Mouse (Mus musculus): ENCODE results near the gene Olfr411. TPM values are rescaled to one million over a fixed set of nuclear protein-coding genes. Genes with fewer than 3 reads are reported as not detected.

Olfr411 gene
- not detected in 2 replicates for polyA plus RNA-seq (2016; fragmentation: Nextera tagmentation; extraction: Ambion mirVana)

DNA sequence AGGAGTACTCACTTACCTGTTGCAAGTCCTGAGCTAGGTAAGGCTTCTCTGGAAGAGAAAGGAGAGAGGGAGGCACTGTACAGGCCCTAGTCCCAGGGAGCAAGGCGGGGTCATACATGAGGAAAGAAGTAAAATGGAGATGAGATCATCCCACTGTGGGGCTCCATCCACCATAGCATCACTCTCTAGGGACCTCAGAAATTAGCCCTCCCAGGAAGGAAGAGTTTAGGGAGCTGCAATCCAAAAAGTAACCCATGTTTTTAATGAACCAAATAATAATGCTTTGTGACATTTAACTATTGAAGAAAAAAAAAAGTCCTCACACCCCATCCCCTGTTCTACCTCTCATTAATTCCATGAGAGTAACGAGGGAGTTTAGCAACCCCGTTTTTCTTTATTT, at the start of gene Olfr411:
TSS of gene Olfr411 (minus strand) at position 101 of the 400 bp plus-strand sequence.
- H3K4me2 ChIP-seq: no peak within 1 kb of the TSS
- no peak within 1 kb of the TSS for H3K9ac ChIP-seq
- no peaks in the 10 kb centered on the region for H3K9me3 ChIP-seq (replicated peaks)
- no peaks in the 10 kb centered on the region for H3K27me3 ChIP-seq (replicated peaks)
- no peak within 1 kb of the TSS for H3K4me3 ChIP-seq
- no peak within 1 kb of the TSS for H3K27ac ChIP-seq (ENCODE audit: poor library complexity, severe bottlenecking)
- no peaks in the 10 kb centered on the region for H3K36me3 ChIP-seq
- no peaks in the 10 kb centered on the region for H3K4me1 ChIP-seq (replicated peaks)
- no peak for ATAC-seq (ENCODE audit: insufficient number of reproducible peaks, low FRiP score)
- WGBS: 76% methylated on average over 3 of the region's 3 CpGs

DNA sequence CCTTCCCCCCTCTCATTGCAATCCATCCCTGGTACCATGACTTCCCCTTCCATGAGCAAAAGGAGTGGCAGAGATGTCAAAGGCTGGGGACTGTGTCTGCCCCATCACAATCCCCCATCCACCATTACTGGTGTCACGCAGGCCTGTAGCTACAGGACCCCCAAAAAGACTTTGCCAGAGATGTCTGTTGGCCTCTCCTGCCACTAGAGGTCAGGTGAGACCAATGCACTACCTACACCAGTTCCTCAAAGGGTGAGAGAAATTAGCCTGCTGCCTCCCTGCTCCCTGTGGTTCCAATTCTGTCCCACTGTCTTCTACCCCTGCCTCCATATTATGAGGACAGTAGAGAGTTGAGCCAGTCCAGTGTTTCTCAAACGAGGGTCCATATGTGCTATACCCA, 49.7 kb upstream of the Olfr411 start:
- peaks cover 14% of the 10 kb centered on the region; the same call in 1 of the 2 replicates for H3K36me3 ChIP-seq
- H3K27me3 ChIP-seq (replicated peaks): no peaks in the 10 kb centered on the region
- H3K9ac ChIP-seq: no peak overlapping the region
- WGBS: 40% methylated on average over 2 of the region's 2 CpGs
- no peak overlapping the region for H3K27ac ChIP-seq (ENCODE audit: poor library complexity, severe bottlenecking)
- peak; percentile 29; the same call in 1 of the 2 replicates for ATAC-seq (ENCODE audit: insufficient number of reproducible peaks, low FRiP score)
- no peak overlapping the region for H3K4me3 ChIP-seq
- H3K4me1 ChIP-seq (replicated peaks): 0 out of 2 replicates have a peak, but pooled peaks cover 5% of the 10 kb centered on the region
- no peaks in the 10 kb centered on the region for H3K9me3 ChIP-seq (replicated peaks)
- H3K4me2 ChIP-seq: no peak overlapping the region

DNA sequence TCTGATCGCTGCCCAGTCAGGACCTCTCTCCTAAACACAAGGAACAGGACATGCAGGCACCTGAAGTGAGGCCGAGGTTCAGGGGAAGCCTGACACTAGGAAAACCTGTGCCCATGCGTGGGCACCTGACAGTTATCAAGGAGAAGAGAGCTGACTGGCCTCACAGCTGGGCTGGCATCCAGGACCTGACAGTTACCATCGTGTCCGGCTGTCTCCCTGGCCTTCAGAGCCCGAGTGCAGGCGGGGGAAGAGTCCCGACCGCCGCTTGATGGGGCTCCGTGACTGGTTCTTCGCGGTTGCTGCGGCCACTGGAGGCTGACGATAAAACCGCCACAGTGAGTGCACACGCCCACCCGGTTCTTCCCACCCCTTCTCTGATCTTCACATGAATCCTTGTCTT, 43.1 kb upstream of the Olfr411 start:
- Histone ChIP-seq H3K27me3 (replicated peaks) (no peaks in the 10 kb centered on the region), H3K9me3 (replicated peaks) (no peaks in the 10 kb centered on the region), H3K4me3 (no peak overlapping the region), H3K9ac (no peak overlapping the region), H3K36me3 (peaks cover 27% of the 10 kb centered on the region), H3K27ac (ENCODE audit: poor library complexity, severe bottlenecking) (no peak overlapping the region), H3K4me1 (replicated peaks) (peaks cover 23% of the 10 kb centered on the region), H3K4me2 (no peak overlapping the region)
- ATAC-seq (ENCODE audit: insufficient number of reproducible peaks, low FRiP score): no peak
- WGBS: 71% methylated on average over 18 of the region's 18 CpGs

DNA sequence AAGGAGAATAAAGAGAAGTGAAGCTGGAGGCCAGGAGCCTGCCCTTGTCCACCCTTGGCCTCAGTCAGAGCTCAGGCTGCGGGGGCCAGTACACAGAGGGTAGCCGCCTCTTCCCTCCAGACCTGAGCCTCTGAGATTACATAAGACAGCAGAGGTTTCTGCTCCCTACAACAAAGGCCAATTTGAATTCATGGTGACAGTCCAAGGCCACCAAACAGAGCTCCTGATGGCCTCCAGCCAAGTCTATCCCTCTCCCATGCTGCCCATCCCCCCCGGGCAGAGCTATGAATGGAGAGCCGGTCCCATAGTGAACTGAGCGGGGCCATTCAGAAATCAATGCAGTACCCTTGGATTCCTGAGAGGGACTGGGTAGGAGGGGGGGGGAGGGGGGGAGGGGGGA, 41.0 kb upstream of the Olfr411 start:
- WGBS: 52% methylated on average over 5 of the region's 5 CpGs
- peaks cover 36% of the 10 kb centered on the region for H3K36me3 ChIP-seq

DNA sequence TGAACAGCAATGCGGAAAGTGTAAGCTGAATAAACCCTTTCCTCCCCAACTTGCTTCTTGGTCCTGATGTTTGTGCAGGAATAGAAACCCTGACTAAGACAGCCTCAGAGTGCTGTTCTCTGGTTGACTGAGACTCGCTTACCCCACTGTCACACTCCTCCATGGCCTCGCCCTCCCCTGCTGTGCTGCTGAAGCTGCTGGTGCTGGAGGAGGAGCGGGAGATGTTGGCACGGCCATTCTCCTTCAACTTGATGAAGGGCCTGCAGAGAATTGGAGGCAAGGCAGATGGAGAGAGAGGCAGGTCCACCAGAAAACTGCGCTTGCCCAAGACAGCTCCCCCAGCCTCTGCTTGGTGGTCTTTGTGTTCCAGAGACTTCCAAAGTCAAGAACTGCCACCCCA, 40.5 kb upstream of the Olfr411 start:
- Histone ChIP-seq H3K27ac (ENCODE audit: poor library complexity, severe bottlenecking) (no peak overlapping the region), H3K4me2 (no peak overlapping the region), H3K9me3 (replicated peaks) (no peaks in the 10 kb centered on the region), H3K36me3 (peaks cover 42% of the 10 kb centered on the region), H3K9ac (no peak overlapping the region), H3K27me3 (replicated peaks) (no peaks in the 10 kb centered on the region), H3K4me1 (replicated peaks) (peaks cover 23% of the 10 kb centered on the region), H3K4me3 (no peak overlapping the region)
- no peak for ATAC-seq (ENCODE audit: insufficient number of reproducible peaks, low FRiP score)
- 71% methylated on average over 6 of the region's 6 CpGs for WGBS

More for the DNA sequence above, 41.0 kb upstream of the Olfr411 start:
- no peak for ATAC-seq (ENCODE audit: insufficient number of reproducible peaks, low FRiP score)
- Histone ChIP-seq H3K9ac (no peak overlapping the region), H3K27me3 (replicated peaks) (no peaks in the 10 kb centered on the region), H3K4me3 (no peak overlapping the region), H3K4me2 (no peak overlapping the region), H3K27ac (ENCODE audit: poor library complexity, severe bottlenecking) (no peak overlapping the region), H3K9me3 (replicated peaks) (no peaks in the 10 kb centered on the region), H3K4me1 (replicated peaks) (peaks cover 23% of the 10 kb centered on the region)

DNA sequence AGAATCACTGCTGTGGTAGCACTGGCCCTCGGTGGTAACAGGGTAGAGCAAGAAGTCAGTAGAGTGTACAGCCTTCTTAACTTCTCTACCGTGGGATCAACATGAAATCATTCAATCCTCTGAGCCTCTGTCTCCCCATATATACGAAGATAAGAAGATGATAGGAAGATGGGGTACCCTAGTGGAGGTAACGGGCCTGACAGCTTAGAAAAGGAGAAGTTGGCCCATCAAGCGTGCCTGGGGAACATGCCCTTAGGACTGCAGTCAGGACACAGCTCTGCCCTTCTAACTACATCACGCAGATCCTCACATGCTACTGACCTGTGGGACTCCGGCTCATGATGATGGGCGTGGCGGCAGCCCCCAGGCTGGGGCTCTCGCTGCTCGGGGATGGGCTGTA, 39.4 kb upstream of the Olfr411 start:
- Histone ChIP-seq H3K4me1 (replicated peaks) (peaks cover 23% of the 10 kb centered on the region), H3K27ac (ENCODE audit: poor library complexity, severe bottlenecking) (no peak overlapping the region), H3K9ac (no peak overlapping the region), H3K4me2 (no peak overlapping the region), H3K36me3 (peaks cover 45% of the 10 kb centered on the region), H3K27me3 (replicated peaks) (no peaks in the 10 kb centered on the region), H3K9me3 (replicated peaks) (no peaks in the 10 kb centered on the region), H3K4me3 (no peak overlapping the region)
- WGBS: 82% methylated on average over 11 of the region's 11 CpGs
- ATAC-seq (ENCODE audit: insufficient number of reproducible peaks, low FRiP score): no peak

DNA sequence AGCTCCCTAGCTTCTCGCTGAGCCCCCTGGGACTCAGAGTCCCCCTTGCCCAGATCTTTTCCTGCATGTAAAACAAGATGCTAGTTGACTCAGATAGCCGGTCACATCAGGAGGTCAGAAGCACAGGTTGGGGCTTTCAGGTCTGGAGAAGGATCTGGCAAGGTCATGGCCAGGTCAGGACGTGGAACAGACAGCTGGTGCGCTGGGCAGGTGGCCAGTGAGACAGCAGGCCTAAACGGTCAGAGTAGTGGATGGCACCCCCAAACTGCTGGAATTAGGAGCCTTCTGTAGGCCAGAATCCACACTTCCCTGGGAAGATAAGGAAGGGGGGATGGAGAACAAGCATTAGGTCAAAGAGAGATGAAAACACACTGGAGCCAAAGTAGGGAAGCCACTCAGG, 34.8 kb upstream of the Olfr411 start:
- Histone ChIP-seq H3K4me1 (replicated peaks) (peaks cover 15% of the 10 kb centered on the region), H3K4me2 (no peak overlapping the region), H3K27ac (ENCODE audit: poor library complexity, severe bottlenecking) (no peak overlapping the region), H3K36me3 (peaks cover 41% of the 10 kb centered on the region), H3K9ac (no peak overlapping the region), H3K27me3 (replicated peaks) (no peaks in the 10 kb centered on the region), H3K9me3 (replicated peaks) (no peaks in the 10 kb centered on the region), H3K4me3 (no peak overlapping the region)
- ATAC-seq (ENCODE audit: insufficient number of reproducible peaks, low FRiP score): no peak
- WGBS: 61% methylated on average over 5 of the region's 5 CpGs

DNA sequence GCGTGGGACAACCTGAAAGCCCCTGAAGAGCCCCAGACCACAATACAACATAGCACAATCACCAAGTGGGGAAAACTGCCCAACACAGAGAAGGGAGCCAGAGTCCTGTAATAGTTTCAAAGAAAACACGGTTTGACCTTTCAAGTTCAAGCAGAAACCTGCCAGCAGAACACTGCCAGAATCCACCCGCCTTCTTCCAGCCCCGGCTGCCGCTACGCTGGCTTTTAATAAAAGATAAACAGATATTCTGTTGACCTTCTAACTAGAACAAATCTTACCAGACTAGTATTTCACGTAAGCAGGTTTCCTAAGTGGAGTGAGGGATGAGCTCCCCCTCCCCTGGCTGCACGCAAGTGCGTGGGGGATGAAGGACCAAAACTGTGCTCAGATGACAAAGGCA, 33.2 kb upstream of the Olfr411 start:
- ATAC-seq (ENCODE audit: insufficient number of reproducible peaks, low FRiP score): no peak
- Histone ChIP-seq H3K4me1 (replicated peaks) (peaks cover 19% of the 10 kb centered on the region), H3K9me3 (replicated peaks) (no peaks in the 10 kb centered on the region), H3K27me3 (replicated peaks) (no peaks in the 10 kb centered on the region), H3K36me3 (peaks cover 29% of the 10 kb centered on the region), H3K27ac (ENCODE audit: poor library complexity, severe bottlenecking) (no peak overlapping the region; the same call in 1 of the 2 replicates), H3K4me3 (no peak overlapping the region), H3K4me2 (no peak overlapping the region), H3K9ac (no peak overlapping the region)
- WGBS: 70% methylated on average over 9 of the region's 9 CpGs

DNA sequence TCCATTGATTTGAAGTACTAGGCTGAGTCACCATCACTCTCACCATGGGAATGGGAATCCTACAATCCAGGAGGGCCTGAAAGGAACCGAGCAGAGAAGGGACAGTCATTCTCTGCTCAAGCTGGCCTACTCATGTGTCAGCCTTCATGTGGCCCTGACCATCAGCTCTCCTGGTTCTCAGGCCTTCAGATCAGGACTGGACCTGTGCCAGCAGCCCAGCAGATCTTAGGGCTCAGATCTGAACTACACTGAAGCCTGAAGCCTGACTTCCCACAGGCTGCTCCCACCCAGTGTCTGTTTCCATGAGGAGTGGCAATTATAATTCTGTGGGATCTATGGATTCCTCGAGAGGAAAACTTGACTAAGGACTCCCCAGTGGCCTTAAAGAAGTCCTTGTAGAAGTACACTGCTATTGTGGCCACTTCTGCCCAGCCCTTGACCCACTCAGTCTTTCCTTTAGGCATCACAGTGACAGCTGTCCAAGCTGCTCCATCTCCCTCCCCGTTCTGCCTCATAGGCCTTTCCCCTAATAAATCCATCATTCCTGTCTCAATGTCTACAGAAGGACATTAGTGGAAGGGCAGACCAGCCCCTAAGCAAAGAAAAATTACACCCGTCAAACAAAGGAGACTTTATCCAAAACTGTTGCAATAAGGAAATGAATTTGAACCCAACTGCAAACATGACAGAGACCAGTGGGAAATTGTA, 26.9 kb upstream of the Olfr411 start:
- no peaks in the 10 kb centered on the region for H3K36me3 ChIP-seq
- H3K27me3 ChIP-seq (replicated peaks): no peaks in the 10 kb centered on the region
- no peak for ATAC-seq (ENCODE audit: insufficient number of reproducible peaks, low FRiP score)
- no peak overlapping the region for H3K4me3 ChIP-seq
- H3K9ac ChIP-seq: no peak overlapping the region
- no peak overlapping the region for H3K27ac ChIP-seq (ENCODE audit: poor library complexity, severe bottlenecking)
- H3K4me1 ChIP-seq (replicated peaks): peaks cover 7% of the 10 kb centered on the region; the same call in 1 of the 2 replicates
- no peak overlapping the region for H3K4me2 ChIP-seq
- H3K9me3 ChIP-seq (replicated peaks): no peaks in the 10 kb centered on the region
- 69% methylated on average over 4 of the region's 4 CpGs for WGBS

DNA sequence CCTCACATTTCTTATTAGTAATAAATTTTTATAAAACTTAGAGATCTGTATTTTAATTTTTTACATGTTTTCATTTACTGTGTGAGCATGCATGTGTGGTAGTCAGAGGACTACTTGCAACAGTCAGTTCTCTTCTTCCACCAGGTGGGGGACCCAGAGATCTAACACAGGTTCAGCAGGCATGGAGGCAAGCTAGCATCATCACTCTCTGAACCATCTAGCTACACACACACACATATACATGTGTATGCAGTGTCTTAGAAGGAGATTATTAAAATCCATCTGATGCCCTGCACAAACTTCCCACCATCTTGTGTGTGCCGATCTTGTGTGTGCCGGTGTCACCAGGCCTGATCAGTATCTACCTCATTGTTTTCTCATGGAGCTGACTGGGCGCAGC, 24.4 kb upstream of the Olfr411 start:
- Histone ChIP-seq H3K27ac (ENCODE audit: poor library complexity, severe bottlenecking) (no peak overlapping the region), H3K4me2 (no peak overlapping the region), H3K9me3 (replicated peaks) (no peaks in the 10 kb centered on the region), H3K9ac (no peak overlapping the region), H3K27me3 (replicated peaks) (no peaks in the 10 kb centered on the region), H3K4me3 (no peak overlapping the region), H3K4me1 (replicated peaks) (peaks cover 2% of the 10 kb centered on the region; the same call in 1 of the 2 replicates), H3K36me3 (no peaks in the 10 kb centered on the region)
- 69% methylated on average over 3 of the region's 3 CpGs for WGBS
- peak; percentile 63 for ATAC-seq (ENCODE audit: insufficient number of reproducible peaks, low FRiP score)

DNA sequence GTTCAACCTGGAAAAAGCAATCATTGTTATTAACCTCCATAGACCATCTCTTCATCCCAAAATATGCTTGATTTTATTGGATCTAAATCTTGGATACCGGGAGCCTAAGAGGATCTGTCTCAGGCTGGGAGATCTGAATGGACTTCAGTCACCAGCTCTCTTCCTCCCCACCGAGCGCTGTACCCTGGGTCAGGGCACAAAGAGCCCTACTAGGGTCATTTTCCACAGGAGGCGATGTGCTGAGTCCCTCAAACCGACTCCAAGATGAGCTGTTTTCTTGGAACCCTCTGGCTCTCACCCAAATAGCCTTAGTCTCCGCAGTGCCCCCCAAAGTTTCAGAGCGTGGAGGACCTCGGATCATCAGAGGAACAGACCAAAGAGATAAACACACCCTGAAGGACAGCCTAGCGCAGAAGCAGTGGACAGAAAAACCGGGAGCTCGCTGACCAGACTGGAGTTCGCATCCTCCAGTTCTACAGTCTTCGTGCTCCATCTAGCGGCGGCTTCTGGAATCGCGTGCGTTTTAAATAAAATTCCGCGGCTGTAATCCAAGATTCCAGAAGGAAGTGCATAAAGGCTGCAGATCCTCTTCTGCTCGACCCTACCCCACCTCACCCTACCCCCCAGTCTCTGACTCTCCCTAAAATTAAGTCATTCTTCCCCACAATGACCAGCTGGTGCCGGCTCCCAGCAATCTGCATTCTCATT, 19.1 kb upstream of the Olfr411 start:
- no peaks in the 10 kb centered on the region for H3K4me1 ChIP-seq (replicated peaks)
- H3K4me2 ChIP-seq: no peak overlapping the region
- no peak overlapping the region for H3K4me3 ChIP-seq
- H3K36me3 ChIP-seq: no peaks in the 10 kb centered on the region
- H3K27ac ChIP-seq (ENCODE audit: poor library complexity, severe bottlenecking): no peak overlapping the region
- ATAC-seq (ENCODE audit: insufficient number of reproducible peaks, low FRiP score): no peak
- H3K9me3 ChIP-seq (replicated peaks): no peaks in the 10 kb centered on the region
- H3K9ac ChIP-seq: no peak overlapping the region
- H3K27me3 ChIP-seq (replicated peaks): peaks cover 13% of the 10 kb centered on the region; the same call in 1 of the 2 replicates
- whole genome bisulfite sequencing: 14% methylated on average over 22 of the region's 22 CpGs

All from heart, embryonic 12.5 days (tissue).